Mouse (Mus musculus): ENCODE results near the gene Camta1.

Camta1 gene

GRCm38 (mm10) chr4:150869276-150870197 lies 992.1 kb downstream of the Camta1 start:
- DNase-seq (ENCODE audit: inconsistent ontology term), result no peak

DNA sequence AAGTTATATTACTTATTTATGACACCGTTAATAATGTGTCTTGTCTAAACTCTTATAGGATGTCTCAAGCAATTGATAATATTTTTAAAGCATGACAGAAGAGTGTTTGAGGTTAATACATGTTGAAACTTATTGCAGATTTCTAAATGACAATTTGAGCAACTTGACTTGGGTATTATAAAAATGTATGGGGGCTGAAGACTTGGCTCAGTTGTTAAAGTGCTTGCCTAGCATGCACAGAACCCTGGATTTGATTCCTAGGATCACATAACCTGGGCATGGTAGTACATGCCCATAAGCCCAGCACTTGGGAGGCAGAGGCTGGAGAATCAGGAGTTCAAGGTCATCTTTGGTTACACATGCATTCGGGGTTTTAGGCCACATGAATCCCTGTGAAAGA lies 992.8 kb downstream of the Camta1 start:
- DNase-seq (ENCODE audit: inconsistent ontology term), result no peak

GRCm38 (mm10) chr4:150868161-150868560 lies 993.5 kb downstream of the Camta1 start:
- no peak for DNase-seq (ENCODE audit: inconsistent ontology term)

Data from Muller cell, postnatal 12 days (primary cell).